Mouse (Mus musculus) liver, adult 2 months (tissue): ENCODE measurements at regions not wholly inside any gene's neighbourhood (a gene's known extent, or its start where the extent isn't known, plus 50 kb on each side); places are given as distances from the start of the nearest gene placed in this dataset.

ENCODE experiments used
- CTCF ChIP-seq: fragments of 200-500 bp; IDR thresholded peaks from 2 replicates; pipeline ENCODE4 v1.5.1; 2011; ENCODE audit warnings: low read depth, low read length, control low read depth
- POLR2A ChIP-seq: fragments of 200-500 bp; IDR thresholded peaks from 2 replicates; pipeline ENCODE4 v1.6.1; 2011; ENCODE audit warnings: low read length, control low read depth; ENCODE audit not compliant: insufficient read depth; ENCODE audit errors: extremely low read depth

GRCm38 (mm10) chr15:42779903-42780302 is 2645.7 kb downstream of the 9330182O14Rik start:
- TF ChIP-seq POLR2A (no peak), CTCF (no peak)
